Mouse (Mus musculus): ENCODE results near the gene Ift43. TPM values are rescaled to one million over a fixed set of nuclear protein-coding genes. Genes with fewer than 3 reads are reported as not detected.

Gene Ift43
- total RNA-seq (2017), result 1.6 TPM in 1 of 2 replicates, not detected in the other

DNA sequence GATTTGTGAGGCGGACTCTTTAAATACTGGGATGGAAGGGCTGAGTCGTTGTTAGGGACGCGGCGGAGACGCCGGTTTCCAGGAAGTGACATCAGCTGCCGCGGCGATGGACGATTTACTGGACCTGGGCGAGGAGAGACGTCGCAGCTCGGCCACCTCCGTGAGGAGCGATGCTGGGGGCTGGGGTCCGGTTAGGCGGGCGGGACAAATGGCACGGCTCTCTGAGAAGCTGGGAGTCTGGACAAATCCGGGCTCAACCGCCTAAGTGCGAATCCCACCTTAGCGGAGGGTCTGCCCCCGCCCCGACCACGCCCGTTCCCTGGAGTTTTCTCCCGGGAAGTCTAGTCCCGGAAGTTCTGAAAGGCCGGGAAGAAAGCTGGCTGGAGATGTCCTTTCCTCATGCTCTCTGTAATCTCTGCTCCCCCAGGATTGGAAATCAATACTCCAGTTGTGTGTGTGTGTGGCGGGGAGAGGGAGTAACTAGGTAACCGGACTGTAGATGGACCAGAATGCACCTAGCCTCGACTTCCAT is at the start of gene Ift43:
Gene Ift43, plus strand, starts transcription at position 61 of the 532 bp plus-strand sequence.
- ATAC-seq (replicated peaks; ENCODE audit: low read depth, poor library complexity, severe bottlenecking), result 0 out of 2 replicates have a peak, but pooled peaks have one; percentile 21

GRCm38 (mm10) chr12:86035586-86035985 is 46.8 kb upstream of the Ift43 start:
- ATAC-seq (replicated peaks; ENCODE audit: low read depth, poor library complexity, severe bottlenecking), result no peak

- no peak for ATAC-seq (replicated peaks; ENCODE audit: low read depth, poor library complexity, severe bottlenecking)
These were observed 45.8 kb upstream of the Ift43 start for GRCm38 (mm10) chr12:86036368-86037166.

DNA sequence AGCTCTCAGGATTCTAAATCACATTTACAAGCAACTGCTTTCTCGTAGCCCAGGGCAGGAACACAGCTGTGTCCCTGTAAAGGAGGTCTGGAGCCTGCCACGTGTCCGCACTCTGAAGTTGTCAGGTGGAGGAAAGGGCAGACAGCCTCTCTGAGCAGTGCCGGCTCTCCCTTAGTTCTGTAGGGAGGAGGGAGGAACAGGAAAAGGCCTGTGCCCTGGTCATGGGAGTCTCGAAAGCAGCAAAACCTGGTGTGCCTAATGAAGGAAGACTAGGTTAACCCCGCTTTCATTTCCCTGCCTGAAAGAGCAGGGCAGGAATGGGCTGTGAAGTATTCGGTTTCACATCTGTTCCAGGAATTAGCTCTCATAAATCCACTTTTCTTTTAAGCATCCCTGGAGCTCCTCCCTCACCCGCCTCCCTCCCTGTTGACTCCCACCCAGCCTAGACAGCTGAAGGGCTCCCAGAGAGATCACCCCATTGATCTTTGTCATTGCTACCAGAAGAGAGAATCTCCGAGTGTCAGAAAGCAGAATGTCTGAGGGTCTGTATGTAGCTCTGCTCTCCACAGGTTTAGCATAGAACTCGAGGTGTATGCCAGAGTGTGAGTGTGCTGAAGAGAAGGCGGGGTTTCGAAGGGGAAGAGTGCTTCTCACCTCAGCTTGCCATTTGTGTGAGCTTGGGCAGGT is 45.0 kb upstream of the Ift43 start:
- ATAC-seq (replicated peaks; ENCODE audit: low read depth, poor library complexity, severe bottlenecking), result no peak

GRCm38 (mm10) chr12:86039078-86039477 is 43.3 kb upstream of the Ift43 start:
- ATAC-seq (replicated peaks; ENCODE audit: low read depth, poor library complexity, severe bottlenecking), result no peak

GRCm38 (mm10) chr12:86039751-86040150 is 42.6 kb upstream of the Ift43 start:
- no peak for ATAC-seq (replicated peaks; ENCODE audit: low read depth, poor library complexity, severe bottlenecking)

DNA sequence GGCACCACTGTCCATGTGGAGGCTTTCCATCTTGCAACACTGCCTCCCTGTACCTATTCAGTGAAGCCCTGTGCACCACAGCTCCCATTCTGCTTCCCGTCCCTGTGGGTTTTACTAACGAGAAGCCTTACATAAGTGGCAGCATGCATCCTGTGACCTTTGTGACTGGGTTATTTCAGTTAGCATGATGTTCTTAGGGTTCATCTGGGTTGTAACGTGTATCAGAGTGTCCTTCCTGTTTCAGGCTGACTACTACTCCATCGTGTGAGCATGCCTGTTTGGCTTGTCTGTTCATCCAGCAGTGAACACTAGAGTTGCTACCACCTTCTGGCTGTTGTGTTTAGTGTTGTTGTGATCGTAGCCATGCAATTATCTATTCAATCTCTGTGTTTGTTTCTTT is 36.2 kb upstream of the Ift43 start:
- ATAC-seq (replicated peaks; ENCODE audit: low read depth, poor library complexity, severe bottlenecking), result no peak

GRCm38 (mm10) chr12:86046776-86047175 is 35.6 kb upstream of the Ift43 start:
- ATAC-seq (replicated peaks; ENCODE audit: low read depth, poor library complexity, severe bottlenecking), result no peak

GRCm38 (mm10) chr12:86047376-86047775 is 35.0 kb upstream of the Ift43 start:
- ATAC-seq (replicated peaks; ENCODE audit: low read depth, poor library complexity, severe bottlenecking), result no peak

DNA sequence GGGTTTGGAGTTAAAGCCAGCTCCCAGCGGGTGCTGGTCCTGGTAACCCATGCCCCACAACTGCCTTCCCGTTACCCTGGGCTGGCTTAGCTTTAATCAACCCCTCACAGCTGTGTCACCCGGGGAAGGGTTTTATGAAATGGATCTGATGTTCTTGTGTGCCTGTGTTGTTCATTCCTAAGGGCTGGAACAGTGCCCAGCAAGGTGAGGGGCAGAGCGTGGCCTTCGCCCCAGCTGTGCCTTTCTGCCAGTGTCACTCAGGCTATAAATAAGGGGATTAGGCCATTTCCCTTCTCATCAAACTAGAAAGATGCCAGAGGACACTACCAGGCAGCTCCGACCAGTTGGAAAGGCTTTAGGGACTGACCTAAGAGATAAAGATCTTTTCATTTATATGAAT is 32.5 kb upstream of the Ift43 start:
- no peak for ATAC-seq (replicated peaks; ENCODE audit: low read depth, poor library complexity, severe bottlenecking)

GRCm38 (mm10) chr12:86051477-86051876 is 30.9 kb upstream of the Ift43 start:
- ATAC-seq (replicated peaks; ENCODE audit: low read depth, poor library complexity, severe bottlenecking), result no peak

- no peak for ATAC-seq (replicated peaks; ENCODE audit: low read depth, poor library complexity, severe bottlenecking)
These were observed 27.0 kb upstream of the Ift43 start for GRCm38 (mm10) chr12:86055306-86055705.

DNA sequence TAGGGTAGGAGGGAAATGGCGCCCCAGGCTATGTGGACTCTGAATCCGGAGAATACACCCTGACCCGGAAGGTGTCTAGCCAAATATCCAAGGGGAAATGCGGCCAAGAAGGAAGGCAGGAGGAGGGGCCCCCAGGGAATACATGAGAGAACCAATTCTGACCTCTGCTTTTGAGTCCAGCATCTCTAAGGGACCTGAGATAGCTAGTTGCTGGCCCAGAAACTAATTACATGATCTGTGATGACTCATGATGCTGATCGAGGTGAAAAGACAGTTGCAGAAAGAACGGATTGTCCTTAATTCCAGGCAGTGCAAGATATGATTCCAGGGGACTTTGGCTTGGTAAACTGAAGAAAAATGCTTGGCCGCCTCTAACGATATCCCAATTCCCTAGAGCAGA is 25.4 kb upstream of the Ift43 start:
- no peak for ATAC-seq (replicated peaks; ENCODE audit: low read depth, poor library complexity, severe bottlenecking)

GRCm38 (mm10) chr12:86057516-86057915 is 24.8 kb upstream of the Ift43 start:
- no peak for ATAC-seq (replicated peaks; ENCODE audit: low read depth, poor library complexity, severe bottlenecking)

DNA sequence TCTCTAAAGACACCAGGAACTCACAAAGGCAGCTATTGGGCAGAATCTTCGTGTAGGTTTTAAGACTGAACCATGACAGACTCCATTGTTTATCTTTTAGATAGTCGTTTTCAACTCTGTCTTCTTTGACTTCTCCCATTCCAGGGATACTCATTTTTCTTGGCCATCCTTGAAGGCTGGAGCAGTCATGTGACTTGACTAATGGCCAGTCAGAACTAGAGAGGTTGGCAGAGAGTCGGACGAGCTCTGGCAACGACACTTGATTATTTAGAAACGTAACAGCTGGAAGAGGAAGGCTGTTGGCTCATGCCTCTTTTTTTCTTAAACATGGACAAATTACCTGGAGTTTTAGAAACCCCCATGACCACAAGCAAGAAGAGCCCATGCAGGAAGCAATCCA is 23.0 kb upstream of the Ift43 start:
- no peak for ATAC-seq (replicated peaks; ENCODE audit: low read depth, poor library complexity, severe bottlenecking)

DNA sequence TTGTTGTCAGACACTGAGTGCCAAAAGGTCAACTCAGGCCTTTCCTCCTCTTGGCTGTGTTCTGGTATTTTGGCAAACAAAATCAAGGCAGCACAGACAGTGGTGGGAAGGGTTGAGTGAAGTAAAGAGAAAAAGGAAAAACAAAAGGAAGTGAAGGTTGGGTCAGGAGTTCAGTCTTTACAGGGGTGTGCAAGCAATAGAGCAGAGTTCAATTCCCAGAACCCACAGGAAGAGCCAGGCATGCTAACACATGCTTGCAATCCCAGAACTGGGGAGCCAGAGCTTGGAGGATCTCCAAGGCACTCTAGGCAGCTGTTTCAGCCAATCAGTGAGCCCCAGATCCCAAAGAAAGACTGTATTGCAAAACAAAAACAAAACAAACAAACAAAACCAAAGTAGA is 17.5 kb upstream of the Ift43 start:
- ATAC-seq (replicated peaks; ENCODE audit: low read depth, poor library complexity, severe bottlenecking), result no peak

- no peak for ATAC-seq (replicated peaks; ENCODE audit: low read depth, poor library complexity, severe bottlenecking)
These were observed 10.9 kb upstream of the Ift43 start for GRCm38 (mm10) chr12:86071432-86071831.

DNA sequence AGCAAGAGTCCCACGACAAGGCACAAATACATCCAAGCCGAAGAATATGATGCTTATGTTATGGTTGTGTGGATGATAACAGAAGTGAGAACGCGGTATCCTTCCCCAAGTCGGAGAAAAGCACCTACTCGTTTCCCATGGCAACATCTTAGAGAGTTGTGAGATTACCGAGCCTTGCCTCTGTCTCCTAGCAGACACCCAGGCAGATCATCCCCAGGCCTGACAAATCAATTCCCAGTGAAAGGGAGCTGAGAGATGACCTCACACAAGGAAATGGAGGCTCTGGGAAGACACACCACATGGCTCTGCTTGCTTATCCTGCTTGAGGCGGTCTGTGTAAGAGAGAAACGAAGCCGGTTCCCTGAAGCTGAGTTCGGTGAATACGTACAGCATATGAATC is 7.7 kb upstream of the Ift43 start:
- ATAC-seq (replicated peaks; ENCODE audit: low read depth, poor library complexity, severe bottlenecking), result no peak

GRCm38 (mm10) chr12:86075358-86075757 is 7.0 kb upstream of the Ift43 start:
- no peak for ATAC-seq (replicated peaks; ENCODE audit: low read depth, poor library complexity, severe bottlenecking)

DNA sequence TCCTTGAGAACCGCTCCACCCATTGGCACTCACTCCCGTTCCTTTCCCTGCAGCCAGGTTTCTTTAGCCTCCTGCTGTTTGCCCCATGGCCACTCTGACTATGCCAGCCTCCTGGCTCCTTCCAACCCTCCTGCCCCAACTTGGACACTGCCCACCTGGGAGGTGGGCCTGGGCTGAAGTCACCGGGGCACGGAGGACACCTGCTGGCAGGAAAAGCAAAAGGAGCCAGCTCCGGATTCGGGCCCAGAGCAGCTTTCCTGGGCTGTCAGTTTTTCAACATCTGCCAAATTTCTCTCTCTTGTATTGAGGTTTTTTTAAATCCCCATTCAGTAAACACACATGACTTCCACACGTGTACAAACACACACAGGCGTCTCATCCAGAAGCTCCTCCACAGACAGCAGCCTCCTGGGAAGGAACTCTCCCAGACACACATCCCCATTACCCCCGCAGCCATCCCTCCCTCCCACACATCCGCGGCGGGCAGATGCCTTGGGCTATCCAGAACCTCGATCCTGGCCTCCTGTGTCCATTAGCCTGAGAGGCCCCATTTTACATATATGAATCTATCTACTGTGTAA is 5.9 kb upstream of the Ift43 start:
- no peak for ATAC-seq (replicated peaks; ENCODE audit: low read depth, poor library complexity, severe bottlenecking)

DNA sequence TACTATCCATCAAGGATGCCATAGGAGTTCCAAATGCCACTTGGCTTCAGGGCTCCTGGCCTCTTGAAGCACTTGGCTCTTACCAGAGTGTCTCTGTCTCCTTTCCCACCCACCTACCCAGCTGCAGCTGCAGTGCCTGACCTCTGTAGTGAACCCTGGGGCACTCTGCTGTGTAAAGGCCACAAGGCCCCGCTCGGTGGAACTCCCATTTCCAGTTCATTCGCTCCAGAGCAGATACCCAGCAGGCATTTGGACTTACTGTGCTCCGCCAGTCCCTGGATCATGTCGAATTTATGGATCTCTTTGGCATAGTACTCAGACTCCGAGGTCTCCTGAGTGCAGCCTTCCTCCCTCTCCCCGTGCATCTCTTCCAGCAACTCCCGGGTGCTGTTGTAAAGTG is 5.0 kb upstream of the Ift43 start:
- ATAC-seq (replicated peaks; ENCODE audit: low read depth, poor library complexity, severe bottlenecking), result no peak

Data from common myeloid progenitor, adult 5-6 weeks (primary cell).